Mouse (Mus musculus) hindbrain, embryonic 13.5 days (tissue): ENCODE results near the gene Fam187a. TPM values are rescaled to one million over a fixed set of nuclear protein-coding genes. Genes with fewer than 3 reads are reported as not detected.

Experiments
- ATAC-seq: fragments of 200-750 bp; cut with Nextera tagmentation; 2 replicates; pipeline ENCODE4 v1.8.0; 2017; ENCODE audit warnings: moderate TSS enrichment; ENCODE audit not compliant: low FRiP score
- H3K27ac ChIP-seq: fragments of 300-500 bp; sonication (generic); 2 replicates; pipeline ENCODE4 v1.5.1; 2015; ENCODE audit warnings: inconsistent platforms, mild to moderate bottlenecking, moderate library complexity
- H3K27me3 ChIP-seq: fragments of 300-500 bp; sonication (generic); 2 replicates; pipeline ENCODE4 v1.6.1; 2015; ENCODE audit warnings: mild to moderate bottlenecking, inconsistent platforms
- H3K36me3 ChIP-seq: fragments of 300-500 bp; sonication (generic); 2 replicates; pipeline ENCODE4 v1.6.1; 2015; ENCODE audit warnings: mild to moderate bottlenecking, inconsistent platforms
- H3K4me1 ChIP-seq: fragments of 300-500 bp; sonication (generic); replicated peaks from 2 replicates; pipeline ENCODE4 v1.6.1; 2015; ENCODE audit warnings: inconsistent platforms
- H3K4me2 ChIP-seq: fragments of 300-500 bp; sonication (generic); 2 replicates; pipeline ENCODE4 v1.6.1; 2015; ENCODE audit warnings: inconsistent platforms, mild to moderate bottlenecking, moderate library complexity
- H3K4me3 ChIP-seq: fragments of 300-500 bp; sonication (generic); 2 replicates; pipeline ENCODE4 v1.5.1; 2015; ENCODE audit warnings: mild to moderate bottlenecking, inconsistent platforms
- H3K9ac ChIP-seq: fragments of 300-500 bp; sonication (generic); 2 replicates; pipeline ENCODE4 v1.6.1; 2015; ENCODE audit warnings: mild to moderate bottlenecking, inconsistent platforms
- H3K9me3 ChIP-seq: fragments of 300-500 bp; sonication (generic); 2 replicates; pipeline ENCODE4 v1.6.1; 2016; ENCODE audit warnings: inconsistent platforms
- WGBS: fragments of 180-500 bp; shearing (Covaris S2); methylation state at CpG from one replicate; pipeline ENCODE4 v1.1.7; 2015; 5-methylcytosine and 5-hydroxymethylcytosine counted together
- polyA plus RNA-seq: library from polyadenylated mRNA; unstranded; fragments of >200 nt; fragmentation: Nextera tagmentation; extraction: Ambion mirVana; gene quantifications from 2 replicates; pipeline ENCODE4 v1.2.1, GENCODE M21; 2015

The Fam187a gene
- polyA plus RNA-seq, 1 experiment from 2014 or later, result not detected

- Histone ChIP-seq H3K9me3 (no peaks in the 10 kb centered on the region), H3K4me3 (no peak within 1 kb of the TSS), H3K27me3 (peaks cover 49% of the 10 kb centered on the region), H3K4me2 (no peak within 1 kb of the TSS), H3K9ac (no peak within 1 kb of the TSS), H3K4me1 (peaks cover 26% of the 10 kb centered on the region), H3K36me3 (no peaks in the 10 kb centered on the region), H3K27ac (0 out of 2 replicates have a peak within 1 kb of the TSS, but pooled peaks have one; percentile 1)
- WGBS, result 12% methylated on average over 7 of the region's 7 CpGs
- ATAC-seq, result peak; percentile 61; the same call in 1 of the 2 replicates
These were observed 15.8 kb downstream of the Fam187a start, which contains the start of gene Gfap for GRCm38 (mm10) chr11:102900763-102901162. Gene Gfap (minus strand): TSS chr11:102900912.

DNA sequence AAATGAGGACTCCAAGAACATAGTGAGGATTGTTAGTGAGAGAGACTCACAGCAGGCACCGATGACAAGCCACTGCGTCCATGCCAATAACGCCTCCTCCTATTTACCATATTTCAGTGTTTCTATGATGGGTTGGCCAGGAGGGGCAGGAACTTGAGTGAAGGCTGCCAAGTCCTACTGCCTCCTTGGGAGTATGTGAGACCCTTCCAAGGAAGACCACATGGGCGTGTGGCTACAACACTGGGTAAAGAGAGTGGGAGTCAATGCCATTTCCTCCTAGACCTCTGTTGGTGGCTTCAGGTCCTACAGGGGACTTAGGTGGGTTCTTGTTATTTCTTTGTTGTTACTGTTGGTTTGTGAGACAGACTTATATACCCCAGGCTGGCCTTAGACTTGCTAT lies 16.2 kb downstream of the Fam187a start:
- 0 out of 2 replicates have a peak, but pooled peaks have one; percentile 55 for ATAC-seq
- H3K4me1 ChIP-seq, result peaks cover 26% of the 10 kb centered on the region
- no peaks in the 10 kb centered on the region for H3K36me3 ChIP-seq
- H3K27ac ChIP-seq, result 0 out of 2 replicates have a peak overlapping the region, but pooled peaks have one; percentile 1
- WGBS, result 56% methylated on average over 4 of the region's 4 CpGs
- no peak overlapping the region for H3K4me2 ChIP-seq
- peaks cover 45% of the 10 kb centered on the region for H3K27me3 ChIP-seq
- H3K4me3 ChIP-seq, result no peak overlapping the region
- H3K9ac ChIP-seq, result no peak overlapping the region
- H3K9me3 ChIP-seq, result no peaks in the 10 kb centered on the region

DNA sequence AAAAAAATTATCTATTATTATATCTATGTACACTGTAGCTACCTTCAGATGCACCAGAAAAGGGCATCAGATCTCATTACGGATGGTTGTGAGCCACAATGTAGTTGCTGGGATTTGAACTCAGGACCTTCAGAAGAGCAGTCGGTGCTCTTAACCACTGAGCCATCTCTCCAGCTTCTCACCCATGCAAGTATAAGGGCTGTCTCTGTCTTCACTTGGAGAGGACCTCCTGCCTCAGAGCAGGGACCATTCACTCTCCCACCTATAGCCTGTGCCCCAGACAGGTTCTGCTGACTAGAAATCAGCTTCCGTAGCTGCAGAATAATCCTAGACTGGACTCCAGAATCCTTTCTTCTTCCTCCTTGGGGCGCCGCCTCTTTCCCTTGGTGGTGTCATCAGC lies 17.1 kb downstream of the Fam187a start:
- Histone ChIP-seq H3K4me3 (no peak overlapping the region), H3K4me1 (peaks cover 26% of the 10 kb centered on the region), H3K9ac (no peak overlapping the region), H3K36me3 (no peaks in the 10 kb centered on the region), H3K4me2 (no peak overlapping the region), H3K9me3 (no peaks in the 10 kb centered on the region), H3K27me3 (peaks cover 36% of the 10 kb centered on the region), H3K27ac (no peak overlapping the region)
- ATAC-seq, result no peak
- WGBS, result 85% methylated on average over 5 of the region's 5 CpGs

DNA sequence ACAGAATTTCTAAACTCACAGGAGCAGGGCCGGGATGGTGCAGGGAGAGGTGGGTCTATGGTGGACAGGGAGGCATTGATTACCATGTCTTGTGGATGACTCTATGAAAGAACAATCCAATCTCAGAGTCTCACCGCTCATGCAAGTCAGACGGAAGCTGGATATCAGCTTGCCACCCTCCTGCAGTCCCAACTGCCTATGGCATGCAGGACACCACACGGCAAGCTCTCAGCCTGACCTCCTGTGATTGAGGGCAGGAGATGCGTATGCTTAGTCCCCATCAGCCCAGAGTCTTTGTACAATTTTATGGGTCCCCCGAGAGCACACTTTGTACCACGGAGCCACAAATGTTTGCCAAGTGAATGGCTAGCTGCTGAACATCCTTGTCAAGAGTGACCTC lies 18.7 kb downstream of the Fam187a start:
- Histone ChIP-seq H3K9ac (0 out of 2 replicates have a peak overlapping the region, but pooled peaks have one; percentile 1), H3K36me3 (peaks cover 13% of the 10 kb centered on the region; the same call in 1 of the 2 replicates), H3K27me3 (peaks cover 22% of the 10 kb centered on the region), H3K27ac (no peak overlapping the region), H3K4me3 (no peak overlapping the region), H3K4me1 (peaks cover 15% of the 10 kb centered on the region), H3K9me3 (no peaks in the 10 kb centered on the region), H3K4me2 (no peak overlapping the region)
- no peak for ATAC-seq
- 68% methylated on average over 7 of the region's 7 CpGs for WGBS

- H3K9ac ChIP-seq, result no peak overlapping the region; the same call in 1 of the 2 replicates
- no peak for ATAC-seq
- H3K4me3 ChIP-seq, result no peak overlapping the region
- 62% methylated on average over 7 of the region's 7 CpGs for WGBS
- H3K4me2 ChIP-seq, result no peak overlapping the region
- H3K27ac ChIP-seq, result no peak overlapping the region
- H3K27me3 ChIP-seq, result no peaks in the 10 kb centered on the region
- H3K9me3 ChIP-seq, result no peaks in the 10 kb centered on the region
- no peaks in the 10 kb centered on the region for H3K4me1 ChIP-seq
- H3K36me3 ChIP-seq, result peaks cover 18% of the 10 kb centered on the region; the same call in 1 of the 2 replicates
These were observed 26.4 kb downstream of the Fam187a start for GRCm38 (mm10) chr11:102911376-102911775.

DNA sequence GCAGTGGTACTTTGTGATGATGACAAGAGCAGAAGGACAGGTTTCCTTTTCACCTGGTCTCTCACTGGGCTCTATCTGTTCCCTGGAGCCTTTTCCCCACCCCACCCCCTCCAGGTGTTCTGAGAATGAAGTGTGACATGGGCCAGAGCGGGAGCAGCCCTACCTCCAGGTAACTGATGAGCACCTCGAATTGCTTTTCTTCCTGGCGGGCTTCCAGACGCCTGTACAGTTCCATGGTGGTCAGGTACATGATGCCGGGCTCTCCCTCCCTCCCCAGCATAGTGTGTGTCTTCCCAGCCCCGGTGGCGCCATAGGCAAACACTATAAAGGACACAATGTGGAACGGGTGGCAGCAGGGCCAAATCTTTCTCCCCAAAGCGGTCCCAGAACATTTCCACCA lies 30.4 kb downstream of the Fam187a start:
- H3K4me1 ChIP-seq, result no peaks in the 10 kb centered on the region
- H3K27me3 ChIP-seq, result no peaks in the 10 kb centered on the region
- H3K4me3 ChIP-seq, result no peak overlapping the region
- H3K9ac ChIP-seq, result no peak overlapping the region
- WGBS, result 93% methylated on average over 9 of the region's 9 CpGs
- 0 out of 2 replicates have a peak, but pooled peaks cover 5% of the 10 kb centered on the region for H3K36me3 ChIP-seq
- no peaks in the 10 kb centered on the region for H3K9me3 ChIP-seq
- no peak overlapping the region for H3K27ac ChIP-seq
- H3K4me2 ChIP-seq, result no peak overlapping the region
- no peak for ATAC-seq

GRCm38 (mm10) chr11:102918077-102918476 lies 33.1 kb downstream of the Fam187a start:
- no peaks in the 10 kb centered on the region for H3K9me3 ChIP-seq
- no peak overlapping the region for H3K4me2 ChIP-seq
- no peak overlapping the region for H3K9ac ChIP-seq
- WGBS, result 70% methylated on average over 4 of the region's 4 CpGs
- no peak overlapping the region for H3K27ac ChIP-seq
- H3K36me3 ChIP-seq, result 0 out of 2 replicates have a peak, but pooled peaks cover 5% of the 10 kb centered on the region
- H3K4me3 ChIP-seq, result no peak overlapping the region
- peaks cover 16% of the 10 kb centered on the region for H3K4me1 ChIP-seq
- ATAC-seq, result no peak
- no peaks in the 10 kb centered on the region for H3K27me3 ChIP-seq

GRCm38 (mm10) chr11:102921491-102921890 lies 36.5 kb downstream of the Fam187a start:
- H3K9ac ChIP-seq, result peak overlapping the region; percentile 15; the same call in 1 of the 2 replicates
- no peak for ATAC-seq
- H3K27ac ChIP-seq, result peak overlapping the region; percentile 48; the same call in 1 of the 2 replicates
- H3K9me3 ChIP-seq, result no peaks in the 10 kb centered on the region
- peaks cover 25% of the 10 kb centered on the region for H3K4me1 ChIP-seq
- H3K36me3 ChIP-seq, result no peaks in the 10 kb centered on the region
- no peaks in the 10 kb centered on the region for H3K27me3 ChIP-seq
- no peak overlapping the region for H3K4me2 ChIP-seq
- 59% methylated on average over 6 of the region's 6 CpGs for WGBS
- H3K4me3 ChIP-seq, result no peak overlapping the region

DNA sequence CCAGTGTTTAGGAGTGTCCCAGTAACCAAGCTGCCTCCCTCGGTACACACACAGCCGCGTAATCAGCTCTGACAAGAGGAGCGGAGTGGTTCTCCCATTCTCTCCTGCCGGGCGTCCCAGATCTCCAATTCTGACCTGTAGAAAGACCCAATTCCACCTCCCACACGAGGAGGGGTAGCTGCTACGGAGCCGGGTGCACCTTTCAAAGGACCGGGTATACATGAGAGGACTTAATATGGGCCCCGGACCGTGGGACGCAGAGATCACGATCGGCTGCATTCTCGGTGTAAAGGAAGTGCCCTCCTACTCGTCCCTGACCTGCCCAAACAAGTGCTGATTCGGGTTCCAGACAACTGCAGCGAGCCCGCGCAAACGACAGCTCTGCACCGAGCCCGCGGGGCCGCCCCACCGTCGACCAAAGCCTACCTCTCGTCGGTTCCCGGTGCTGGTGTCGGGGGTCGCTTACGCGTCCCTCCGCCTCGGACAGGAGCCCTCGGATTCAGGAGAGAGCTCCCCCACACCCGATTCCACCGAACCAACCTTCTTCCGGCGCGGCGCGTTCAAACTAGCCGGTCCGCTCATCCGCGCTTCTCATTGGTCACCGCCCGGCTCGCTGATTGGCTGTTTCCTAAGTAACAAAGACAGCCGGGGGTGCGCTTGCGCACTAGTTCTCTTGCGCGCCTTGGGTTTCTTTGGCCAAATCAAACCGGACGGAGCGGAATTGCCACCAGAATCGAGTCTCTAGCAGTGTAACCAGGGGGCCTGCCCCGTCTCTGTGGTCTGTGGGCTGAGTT lies 39.8 kb downstream of the Fam187a start, which contains the start of gene Kif18b:
Gene Kif18b (minus strand): TSS at position 568 of the 794 bp plus-strand sequence.
- Histone ChIP-seq H3K9ac (peak within 1 kb of the TSS; percentile 66), H3K4me1 (peaks cover 25% of the 10 kb centered on the region), H3K4me3 (peak within 1 kb of the TSS; percentile 60), H3K9me3 (no peaks in the 10 kb centered on the region), H3K4me2 (peak within 1 kb of the TSS; percentile 81), H3K27me3 (peaks cover 5% of the 10 kb centered on the region; the same call in 1 of the 2 replicates), H3K27ac (peak within 1 kb of the TSS; percentile 76), H3K36me3 (no peaks in the 10 kb centered on the region)
- under 1% methylated on average over 62 of the region's 62 CpGs for WGBS
- ATAC-seq, result peak; percentile 86

DNA sequence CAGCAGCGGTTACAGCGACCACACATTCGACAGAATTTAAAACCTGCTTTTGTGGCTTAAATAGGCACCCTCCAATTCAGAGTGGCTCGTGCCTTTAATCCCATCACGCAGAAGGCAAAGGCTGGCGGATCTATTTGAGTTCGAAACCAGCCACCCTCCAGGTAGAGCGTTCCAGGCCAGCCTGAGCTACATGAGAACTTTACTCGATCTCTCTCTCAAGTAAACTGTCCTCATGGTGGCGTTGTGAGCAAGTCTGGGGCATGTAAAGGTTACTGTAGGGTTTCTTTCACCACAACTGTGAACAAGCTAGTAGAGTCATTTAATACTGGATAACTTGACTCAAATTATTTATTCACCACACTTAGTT lies 40.4 kb downstream of the Fam187a start:
- Histone ChIP-seq H3K4me2 (peak overlapping the region; percentile 81), H3K4me3 (peak overlapping the region; percentile 60), H3K36me3 (no peaks in the 10 kb centered on the region), H3K9me3 (no peaks in the 10 kb centered on the region), H3K27me3 (peaks cover 6% of the 10 kb centered on the region), H3K4me1 (peaks cover 25% of the 10 kb centered on the region), H3K27ac (peak overlapping the region; percentile 76), H3K9ac (peak overlapping the region; percentile 49; the same call in 1 of the 2 replicates)
- peak; percentile 32; the same call in 1 of the 2 replicates for ATAC-seq
- 3% methylated on average over 10 of the region's 10 CpGs for WGBS

- WGBS, result 94% methylated on average over 10 of the region's 10 CpGs
- no peak overlapping the region for H3K9ac ChIP-seq
These were observed 45.7 kb downstream of the Fam187a start for GRCm38 (mm10) chr11:102930672-102931071.

GRCm38 (mm10) chr11:102936272-102936671 lies 51.3 kb downstream of the Fam187a start:
- WGBS, result 32% methylated on average over 4 of the region's 4 CpGs

More at GRCm38 (mm10) chr11:102930672-102931071, 45.7 kb downstream of the Fam187a start:
- no peaks in the 10 kb centered on the region for H3K36me3 ChIP-seq
- H3K27me3 ChIP-seq, result peaks cover 32% of the 10 kb centered on the region
- H3K27ac ChIP-seq, result no peak overlapping the region
- no peaks in the 10 kb centered on the region for H3K9me3 ChIP-seq
- no peak for ATAC-seq
- no peak overlapping the region for H3K4me3 ChIP-seq
- H3K4me2 ChIP-seq, result no peak overlapping the region
- H3K4me1 ChIP-seq, result no peaks in the 10 kb centered on the region

More at GRCm38 (mm10) chr11:102936272-102936671, 51.3 kb downstream of the Fam187a start:
- no peak for ATAC-seq
- Histone ChIP-seq H3K9ac (peak overlapping the region; percentile 35; the same call in 1 of the 2 replicates), H3K4me2 (no peak overlapping the region), H3K9me3 (no peaks in the 10 kb centered on the region), H3K4me1 (peaks cover 46% of the 10 kb centered on the region), H3K36me3 (no peaks in the 10 kb centered on the region), H3K27me3 (peaks cover 60% of the 10 kb centered on the region), H3K4me3 (no peak overlapping the region), H3K27ac (no peak overlapping the region; the same call in 1 of the 2 replicates)
